Mouse (Mus musculus) spleen, adult 2 months (tissue): Measurements from ENCODE around the gene Jaml. TPM values are rescaled to one million over a fixed set of nuclear protein-coding genes. Genes with fewer than 3 reads are reported as not detected.

Experiments used
- DNase-seq, 2 experiments: peaks; one replicate each; pipeline versions ENCODE4 v3.0.0 to v3.0.0-alpha.2; 2012 to 2021; ENCODE audit warnings: low spot score in 2 of 2, low read depth in 1 of 2
- H3K27ac ChIP-seq: fragments of 200-500 bp; 2 replicates; pipeline ENCODE4 v1.5.1; 2012; ENCODE audit warnings: low read length, inconsistent platforms; ENCODE audit not compliant: insufficient read depth
- H3K27me3 ChIP-seq: fragments of 200-500 bp; 2 replicates; pipeline ENCODE4 v1.6.1; 2012; ENCODE audit warnings: mild to moderate bottlenecking, moderate library complexity, low read length, inconsistent platforms; ENCODE audit not compliant: control insufficient read depth, insufficient read depth
- H3K36me3 ChIP-seq: fragments of 200-500 bp; 2 replicates; pipeline ENCODE4 v1.6.1; 2012; ENCODE audit warnings: mild to moderate bottlenecking, low read length, inconsistent platforms; ENCODE audit not compliant: control insufficient read depth, insufficient read depth
- H3K4me1 ChIP-seq: fragments of 200-500 bp; 2 replicates; pipeline ENCODE4 v1.6.1; 2011; ENCODE audit warnings: inconsistent platforms; ENCODE audit not compliant: control insufficient read depth, insufficient read depth, insufficient read length
- H3K4me3 ChIP-seq: fragments of 200-500 bp; 2 replicates; pipeline ENCODE4 v1.5.1; 2011; ENCODE audit warnings: mild to moderate bottlenecking, inconsistent platforms; ENCODE audit not compliant: insufficient read depth, insufficient read length; ENCODE audit errors: extremely low read depth
- CTCF ChIP-seq: fragments of 200-500 bp; IDR thresholded peaks from 2 replicates; pipeline ENCODE4 v1.5.1; 2011; ENCODE audit warnings: mild to moderate bottlenecking, inconsistent platforms; ENCODE audit not compliant: insufficient read depth, insufficient read length, insufficient replicate concordance; ENCODE audit errors: extremely low read depth
- POLR2A ChIP-seq: fragments of 200-500 bp; IDR thresholded peaks from 2 replicates; pipeline ENCODE4 v1.6.1; 2011; ENCODE audit warnings: low read depth, low read length, inconsistent platforms
- WGBS: fragments of 180-500 bp; shearing (Covaris S2); methylation state at CpG from one replicate; pipeline ENCODE4 v1.1.7; 2018; 5-methylcytosine and 5-hydroxymethylcytosine counted together
- polyA plus RNA-seq: library from polyadenylated mRNA; depleted of rRNA; stranded (reverse); fragments of >200 nt; gene quantifications from 2 replicates; pipeline ENCODE4 v1.2.3, GENCODE M21; 2012

Jaml gene
- polyA plus RNA-seq, 1 experiment, result 2.8 TPM

DNA sequence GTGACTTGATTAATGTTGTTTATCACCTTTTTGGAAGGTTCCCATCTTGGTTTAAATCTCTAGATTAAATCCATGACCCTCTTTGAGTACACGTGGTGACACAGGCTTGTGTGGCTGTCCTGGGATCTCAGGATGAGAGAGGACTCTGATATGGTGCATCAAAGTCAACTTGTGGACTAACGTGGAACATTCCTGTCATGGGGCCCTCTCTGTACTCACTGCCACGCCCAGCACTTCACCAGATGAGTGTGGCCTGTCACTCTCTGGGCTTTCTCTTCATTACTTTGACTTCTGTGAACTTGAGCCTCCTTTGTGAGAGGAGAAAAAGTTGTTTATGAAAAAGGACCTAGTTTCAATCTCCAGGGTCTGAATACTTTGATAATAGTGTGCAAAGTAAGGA is 7.2 kb upstream of the Jaml start:
- Histone ChIP-seq H3K27ac (no peak overlapping the region), H3K4me3 (no peak overlapping the region), H3K27me3 (no peaks in the 10 kb centered on the region), H3K4me1 (no peaks in the 10 kb centered on the region), H3K36me3 (peaks cover 4% of the 10 kb centered on the region; the same call in 1 of the 2 replicates)
- TF ChIP-seq CTCF (no peak), POLR2A (no peak)
- 75% methylated on average over 3 of the region's 3 CpGs for WGBS
- no peak for DNase-seq

DNA sequence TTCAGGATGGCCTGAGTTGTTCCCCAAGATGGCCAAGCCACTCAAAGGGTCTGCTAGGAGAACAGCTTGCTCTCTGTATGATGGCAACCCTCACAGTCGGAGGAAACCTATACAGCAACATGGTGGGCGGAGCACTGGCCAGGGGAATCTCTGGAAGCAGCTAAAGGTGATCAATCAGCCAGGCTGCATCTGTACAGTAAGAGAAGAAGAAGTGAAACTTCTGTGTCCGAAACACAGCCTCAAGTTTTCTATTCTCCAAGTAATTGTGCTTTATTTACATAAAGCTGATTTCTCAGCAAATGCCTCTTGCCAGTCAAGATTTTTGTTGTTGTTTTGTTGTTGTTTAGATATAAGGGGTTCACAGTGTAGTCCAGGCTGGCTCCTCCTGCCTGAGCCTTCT is 1.1 kb upstream of the Jaml start:
- Histone ChIP-seq H3K4me3 (no peak overlapping the region), H3K27ac (no peak overlapping the region), H3K27me3 (no peaks in the 10 kb centered on the region), H3K36me3 (no peaks in the 10 kb centered on the region), H3K4me1 (peaks cover 20% of the 10 kb centered on the region)
- DNase-seq, result no peak
- WGBS, result 32% methylated on average over 3 of the region's 3 CpGs
- no peak for TF ChIP-seq CTCF
- TF ChIP-seq POLR2A, result no peak

DNA sequence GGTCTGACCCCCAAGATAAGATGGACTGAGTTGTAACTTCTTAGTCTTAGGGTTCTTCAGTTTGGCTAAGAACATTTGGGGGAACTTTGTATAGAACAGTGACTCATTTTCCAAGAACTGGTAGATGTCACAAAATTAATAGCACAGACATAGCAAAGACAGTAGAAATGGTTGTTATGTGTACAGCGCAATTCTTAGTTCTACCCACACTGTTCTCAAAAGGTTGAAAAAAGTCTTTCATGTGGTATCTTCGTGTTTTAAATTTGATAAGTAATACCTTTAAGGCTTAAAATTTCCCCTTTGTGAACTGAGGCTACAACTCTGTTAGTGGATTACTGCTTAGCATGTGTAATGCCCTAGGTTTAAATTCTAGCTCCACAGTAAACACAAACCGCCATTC is 4.1 kb downstream of the Jaml start:
- 81% methylated on average over 3 of the region's 3 CpGs for WGBS
- TF ChIP-seq POLR2A (no peak), CTCF (no peak)
- Histone ChIP-seq H3K4me1 (peaks cover 33% of the 10 kb centered on the region), H3K27me3 (no peaks in the 10 kb centered on the region), H3K36me3 (no peaks in the 10 kb centered on the region), H3K27ac (no peak overlapping the region), H3K4me3 (no peak overlapping the region)
- DNase-seq, result no peak

DNA sequence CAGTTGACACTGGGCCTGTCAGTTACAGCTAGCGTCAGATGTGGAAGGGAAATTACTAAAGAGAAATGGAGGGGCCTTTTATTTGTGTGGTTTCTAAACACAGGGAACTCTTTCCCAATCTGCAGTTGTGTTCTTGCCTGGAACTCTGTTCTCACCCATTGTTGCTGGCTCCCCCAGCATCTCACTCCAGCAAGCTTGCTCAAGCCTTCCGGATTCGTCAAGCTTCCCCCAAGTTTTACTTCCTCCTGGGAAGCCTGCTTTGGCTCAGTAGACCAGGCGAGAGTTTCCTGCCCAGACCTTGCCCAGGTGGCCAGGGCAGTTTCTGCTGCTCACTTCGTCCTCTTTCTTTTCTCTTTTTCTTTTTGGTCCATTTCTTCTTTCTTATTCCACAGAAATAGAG is 5.6 kb downstream of the Jaml start:
- DNase-seq, result peak in 1 of 2 experiments; percentile 24
- Histone ChIP-seq H3K4me3 (no peak overlapping the region), H3K36me3 (no peaks in the 10 kb centered on the region), H3K4me1 (peaks cover 22% of the 10 kb centered on the region; the same call in 1 of the 2 replicates), H3K27me3 (no peaks in the 10 kb centered on the region), H3K27ac (0 out of 2 replicates have a peak overlapping the region, but pooled peaks have one; percentile 13)
- 34% methylated on average over 5 of the region's 5 CpGs for WGBS
- no peak for TF ChIP-seq CTCF
- no peak for TF ChIP-seq POLR2A

DNA sequence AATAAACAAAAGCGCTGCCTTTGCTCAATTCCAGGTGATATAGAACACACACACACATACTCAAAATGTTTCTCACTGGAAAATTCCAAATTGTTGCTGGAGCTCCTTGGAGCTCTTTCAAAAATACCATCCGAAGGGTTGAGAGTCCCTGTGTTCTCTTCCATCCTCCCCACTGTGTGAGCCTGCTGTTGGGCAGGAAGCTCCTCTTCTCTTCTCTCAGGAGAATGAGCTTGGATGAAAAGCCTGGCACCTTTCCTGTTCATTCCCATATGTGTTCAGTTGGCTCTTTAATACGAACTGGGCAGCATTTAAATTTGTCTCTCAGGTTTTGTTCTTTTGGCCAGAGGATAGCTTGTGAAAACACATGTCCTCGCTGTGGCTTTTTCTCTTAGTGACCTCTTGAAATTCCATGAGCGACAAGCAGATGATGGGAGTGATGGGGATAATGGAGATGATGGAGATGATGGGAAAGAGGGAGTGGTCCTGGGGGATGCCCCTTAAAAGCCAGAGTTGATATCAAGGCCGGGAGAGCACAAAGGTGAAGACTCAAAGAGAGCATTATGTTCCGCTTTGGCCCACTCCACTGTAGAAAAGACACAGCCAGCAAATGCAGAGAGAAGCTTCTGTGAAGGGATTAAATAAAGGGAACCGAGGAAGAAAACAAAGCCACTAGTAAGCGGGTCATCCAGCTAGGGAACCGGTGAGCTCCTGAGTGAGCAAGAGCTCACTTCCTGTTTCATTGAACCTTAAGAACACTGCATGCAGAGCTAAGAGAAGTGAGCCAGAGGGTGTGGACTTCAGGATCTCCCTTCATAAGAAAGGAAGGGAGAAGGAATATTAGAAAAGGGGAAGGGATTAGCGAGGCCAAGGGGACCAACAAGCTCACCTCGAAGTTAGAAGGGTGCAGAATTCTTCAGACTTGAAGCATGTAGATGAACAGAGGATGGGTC is 7.0 kb downstream of the Jaml start:
- Histone ChIP-seq H3K27me3 (no peaks in the 10 kb centered on the region), H3K4me1 (peaks cover 20% of the 10 kb centered on the region; the same call in 1 of the 2 replicates), H3K36me3 (no peaks in the 10 kb centered on the region), H3K4me3 (no peak overlapping the region), H3K27ac (no peak overlapping the region)
- DNase-seq, result no peak
- 60% methylated on average over 12 of the region's 12 CpGs for WGBS
- TF ChIP-seq POLR2A (no peak), CTCF (no peak)

DNA sequence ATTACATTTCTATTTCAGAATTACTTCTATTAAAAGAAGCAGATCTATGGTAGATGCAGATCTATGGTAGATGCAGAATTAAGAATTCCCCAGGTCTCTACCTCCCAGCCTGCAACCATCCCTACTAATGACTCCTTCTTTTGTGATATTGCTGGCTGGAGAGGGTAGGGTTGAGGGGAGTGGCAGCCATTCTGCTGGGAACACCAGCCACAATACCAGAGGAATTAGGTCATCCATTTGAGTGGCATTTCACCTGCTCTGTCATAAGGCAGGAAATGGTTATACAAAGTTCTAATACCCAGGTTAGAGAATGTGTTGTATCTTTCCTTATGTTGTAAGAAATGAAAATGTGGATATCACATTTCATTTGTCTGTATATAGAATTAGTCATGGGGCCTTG is 9.1 kb downstream of the Jaml start:
- Histone ChIP-seq H3K4me3 (no peak overlapping the region), H3K4me1 (peaks cover 15% of the 10 kb centered on the region; the same call in 1 of the 2 replicates), H3K27me3 (no peaks in the 10 kb centered on the region), H3K36me3 (no peaks in the 10 kb centered on the region), H3K27ac (no peak overlapping the region)
- TF ChIP-seq CTCF (no peak), POLR2A (no peak)
- no peak for DNase-seq

DNA sequence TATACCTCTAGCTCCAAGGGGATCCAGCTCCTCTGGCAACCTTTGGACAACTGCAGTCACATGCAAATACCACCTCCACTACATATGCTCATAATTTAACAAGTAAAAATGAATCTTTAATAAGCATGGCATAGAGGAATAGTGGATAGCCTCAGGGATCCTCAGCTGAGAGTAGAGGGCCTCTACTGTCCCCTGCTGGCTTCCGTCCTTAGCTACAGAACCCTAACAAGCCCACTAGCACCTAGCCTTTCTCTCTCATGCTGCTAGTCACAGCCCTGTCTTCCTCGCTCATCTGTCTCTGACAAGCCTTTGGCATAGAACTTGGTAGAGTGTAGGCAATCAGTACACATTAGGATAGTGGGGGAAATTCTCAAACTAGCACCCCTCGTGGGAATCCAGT is 11.8 kb downstream of the Jaml start:
- H3K4me1 ChIP-seq, result peaks cover 4% of the 10 kb centered on the region; the same call in 1 of the 2 replicates

More for the DNA sequence above, 11.8 kb downstream of the Jaml start:
- no peak for DNase-seq
- TF ChIP-seq POLR2A, result no peak
- TF ChIP-seq CTCF, result no peak
- Histone ChIP-seq H3K27ac (no peak overlapping the region), H3K4me3 (no peak overlapping the region), H3K27me3 (no peaks in the 10 kb centered on the region), H3K36me3 (no peaks in the 10 kb centered on the region)
- WGBS, result 90% methylated on average over 3 of the region's 3 CpGs
